Mouse (Mus musculus): Measurements from ENCODE around the gene Soga3.

Gene Soga3

DNA sequence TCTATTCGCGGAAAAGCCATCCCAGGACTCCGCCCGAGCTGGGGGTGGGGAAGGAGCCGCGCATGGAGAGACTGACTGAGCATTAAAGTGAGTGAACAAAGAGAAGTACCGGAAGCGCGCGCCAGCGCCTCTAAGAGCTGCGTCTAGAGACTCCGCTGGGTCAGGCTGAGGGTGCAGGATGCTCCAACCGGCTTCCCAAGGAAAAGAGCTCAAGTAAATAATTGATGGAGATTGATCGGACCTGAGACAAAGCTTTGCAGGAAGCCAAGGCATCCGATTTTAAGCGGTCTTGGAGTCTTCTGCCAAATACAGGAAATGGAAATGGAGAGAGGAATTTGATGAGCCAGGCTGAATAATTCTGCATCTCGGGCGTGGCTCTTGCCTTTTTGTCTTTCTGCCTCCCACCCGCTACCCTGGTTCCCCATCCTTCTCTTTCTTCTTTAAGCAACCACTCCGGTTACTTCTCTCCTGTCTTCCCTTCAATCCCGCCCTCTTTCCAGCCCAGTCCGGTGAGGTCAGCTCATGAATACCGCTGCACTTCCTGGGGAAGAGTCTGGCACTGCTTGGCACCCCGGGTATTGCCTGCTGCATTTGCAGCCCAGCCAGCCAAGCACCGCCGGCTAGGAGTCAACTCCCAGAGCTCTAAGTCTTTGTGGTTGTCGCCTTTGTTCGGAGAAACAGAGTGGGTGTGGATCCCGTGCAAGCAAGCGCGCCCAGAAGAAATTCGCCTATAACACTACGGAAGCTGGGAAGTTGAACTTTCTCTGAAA, at the start of gene Soga3:
Gene Soga3 (plus strand): TSS at position 274 of the 770 bp plus-strand sequence.
- peak; percentile 84 for DNase-seq

DNA sequence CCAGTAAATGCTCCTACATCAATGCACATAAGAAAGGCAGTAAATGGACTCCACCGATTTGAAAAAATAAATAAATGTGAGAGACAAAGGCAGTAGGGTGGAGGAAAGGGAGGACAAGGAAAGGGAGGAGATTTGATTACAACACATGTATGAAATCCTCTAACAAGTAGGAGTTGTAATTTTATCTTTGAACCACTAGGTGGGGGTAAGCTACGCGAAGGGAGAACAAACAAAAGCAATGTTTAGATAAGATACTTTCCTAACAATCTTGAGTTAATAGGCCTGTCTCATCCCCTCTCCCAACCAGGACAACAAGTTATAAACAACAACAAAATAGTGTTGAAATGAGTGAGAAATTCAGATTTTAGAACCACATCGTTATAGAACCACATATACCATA, 36.7 kb upstream of the Soga3 start:
- DNase-seq, result no peak

DNA sequence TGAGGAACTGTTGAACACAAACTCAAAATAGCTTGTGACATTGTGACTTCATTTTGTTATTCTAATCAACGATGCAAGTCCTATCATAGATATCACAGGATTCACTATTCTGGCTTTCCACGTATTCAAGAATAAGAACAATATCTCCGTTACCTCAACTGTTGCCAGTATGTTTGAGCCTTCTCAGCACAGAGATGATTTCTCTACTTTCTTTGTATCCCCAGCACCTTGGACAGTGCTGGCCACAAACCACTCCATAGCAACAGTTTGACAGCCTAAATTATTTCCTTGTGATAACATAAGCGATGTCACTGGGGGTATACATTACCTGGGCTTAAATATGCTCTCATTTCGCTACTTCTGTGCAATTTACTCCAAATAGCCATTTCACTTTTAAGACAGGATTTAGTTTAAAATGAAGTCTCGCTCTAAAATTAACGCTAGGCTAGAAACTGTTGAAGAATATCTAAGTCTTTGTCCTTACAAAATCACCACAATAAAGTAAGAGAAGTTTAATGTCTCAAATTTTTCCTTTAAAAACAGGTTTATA, 1.0 kb upstream of the Soga3 start:
- DNase-seq, result no peak

DNA sequence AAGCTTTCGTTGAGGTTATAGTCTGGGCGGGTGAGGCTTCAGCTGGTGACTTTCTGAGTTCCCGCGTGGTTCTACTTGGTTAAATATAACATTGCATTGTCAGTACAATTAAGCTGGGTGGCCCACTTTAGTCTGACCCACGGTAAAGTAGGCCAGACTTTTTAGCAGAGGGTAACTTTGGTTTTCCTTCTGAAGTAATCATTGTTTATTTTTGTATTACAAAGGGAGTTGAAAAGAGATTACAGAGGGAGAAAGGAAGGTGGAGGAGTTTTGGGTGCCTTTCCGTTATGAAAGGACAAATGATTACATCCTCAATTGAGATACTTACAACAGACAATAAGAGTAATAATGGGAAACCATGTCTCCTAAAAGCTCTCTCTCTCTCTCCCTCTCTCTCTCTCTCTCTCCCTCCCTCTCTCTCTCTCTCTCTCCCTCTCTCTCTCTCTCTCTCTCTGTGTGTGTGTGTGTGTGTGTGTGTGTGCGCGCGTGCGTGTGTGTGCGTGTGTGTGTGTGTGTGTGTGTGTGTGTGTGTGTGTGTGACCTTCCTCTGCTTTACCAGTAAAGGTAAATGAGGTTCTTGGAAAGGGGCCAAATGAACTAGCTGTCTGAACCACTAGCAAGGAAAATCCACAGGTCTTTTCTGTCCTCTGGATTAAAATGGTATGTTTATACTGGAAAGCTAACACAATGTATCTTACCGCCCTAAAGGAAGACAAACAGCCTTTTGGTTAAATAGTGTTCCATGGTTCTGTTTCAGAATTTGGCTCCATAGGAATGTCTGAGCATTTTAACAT, 1.2 kb downstream of the Soga3 start:
- DNase-seq, result no peak

DNA sequence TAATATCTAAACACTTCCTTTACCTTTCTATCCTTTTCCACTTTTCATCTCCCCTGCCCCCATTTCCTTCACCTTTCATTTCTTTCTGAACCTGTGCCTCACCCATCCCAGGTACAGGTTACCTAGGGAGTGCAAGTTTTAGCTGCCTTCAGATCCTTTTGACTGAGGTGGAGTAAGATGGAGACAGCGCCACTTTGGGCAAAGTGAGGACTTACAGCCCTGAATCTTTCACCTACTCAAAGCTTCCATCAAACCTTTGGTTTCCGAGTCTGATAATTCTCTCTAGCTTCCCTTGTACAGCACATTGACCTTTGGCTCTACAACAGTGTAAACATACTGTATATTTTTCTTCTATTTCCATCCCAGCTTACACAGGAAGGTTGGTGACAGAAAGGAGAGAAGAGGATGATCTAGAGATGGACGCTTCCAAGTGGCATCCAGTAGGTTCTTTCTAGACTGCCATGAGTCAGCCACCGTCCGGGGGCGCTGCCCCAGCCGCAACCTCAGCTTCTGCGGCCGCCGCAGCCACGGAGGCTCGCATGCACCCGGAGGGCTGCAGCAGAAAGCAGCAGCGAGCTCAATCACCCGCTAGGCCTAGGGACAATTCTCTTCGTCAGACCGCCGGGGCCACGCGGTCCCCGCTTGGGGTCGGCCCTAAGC, 2.7 kb downstream of the Soga3 start:
- DNase-seq, result peak; percentile 59

DNA sequence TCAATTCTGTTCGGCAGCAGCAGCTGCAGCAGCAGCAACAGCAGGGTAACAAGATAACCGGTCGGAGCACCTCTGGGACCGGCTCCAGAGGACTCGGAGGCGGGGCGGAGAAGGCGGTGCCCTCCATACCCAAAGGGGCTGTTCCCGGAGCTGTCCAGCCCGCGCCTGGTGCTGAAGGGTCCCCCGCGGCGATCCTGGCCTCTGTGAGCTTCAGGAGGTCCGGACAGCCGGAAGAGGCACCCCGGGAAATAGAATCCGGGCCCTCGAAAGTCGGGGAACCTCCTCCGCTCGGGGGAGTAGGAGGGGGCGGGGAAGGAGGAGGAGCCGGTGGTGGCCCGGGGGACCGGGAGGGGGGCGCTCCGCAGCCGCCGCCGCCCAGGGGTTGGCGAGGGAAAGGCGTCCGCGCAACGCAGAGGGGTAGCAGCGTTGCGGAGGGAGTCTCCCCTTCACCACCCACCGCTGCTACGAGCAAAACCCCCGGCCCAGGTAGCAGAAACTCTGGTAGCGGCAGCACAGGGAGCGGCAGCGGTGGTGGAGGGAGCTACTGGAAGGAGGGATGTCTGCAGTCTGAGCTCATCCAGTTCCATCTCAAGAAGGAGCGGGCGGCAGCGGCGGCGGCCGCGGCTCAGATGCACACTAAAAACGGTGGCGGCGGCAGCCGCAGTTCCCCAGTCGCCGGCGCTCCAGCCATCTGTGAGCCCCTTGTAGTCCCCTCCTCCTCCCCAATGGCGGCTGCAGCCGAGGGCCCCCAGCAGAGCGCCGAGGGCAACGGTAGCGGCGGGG, 3.4 kb downstream of the Soga3 start:
- peak; percentile 79 for DNase-seq

DNA sequence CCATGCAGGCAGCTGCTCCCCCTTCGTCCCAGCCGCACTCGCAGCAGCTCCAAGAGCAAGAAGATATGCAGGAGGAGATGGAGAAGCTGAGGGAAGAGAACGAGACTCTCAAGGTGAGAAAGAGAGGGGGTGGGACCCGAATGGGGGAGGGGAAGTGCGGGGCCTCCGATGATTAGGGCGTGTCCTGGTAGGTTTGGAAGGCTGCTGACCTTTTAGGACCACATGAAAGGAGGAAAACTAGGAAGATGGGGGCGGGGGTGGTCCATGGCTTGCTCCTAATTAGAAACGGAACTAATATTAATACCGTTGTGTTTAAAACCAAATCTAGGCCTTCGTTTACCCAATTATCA, 4.0 kb downstream of the Soga3 start:
- peak; percentile 42 for DNase-seq

DNA sequence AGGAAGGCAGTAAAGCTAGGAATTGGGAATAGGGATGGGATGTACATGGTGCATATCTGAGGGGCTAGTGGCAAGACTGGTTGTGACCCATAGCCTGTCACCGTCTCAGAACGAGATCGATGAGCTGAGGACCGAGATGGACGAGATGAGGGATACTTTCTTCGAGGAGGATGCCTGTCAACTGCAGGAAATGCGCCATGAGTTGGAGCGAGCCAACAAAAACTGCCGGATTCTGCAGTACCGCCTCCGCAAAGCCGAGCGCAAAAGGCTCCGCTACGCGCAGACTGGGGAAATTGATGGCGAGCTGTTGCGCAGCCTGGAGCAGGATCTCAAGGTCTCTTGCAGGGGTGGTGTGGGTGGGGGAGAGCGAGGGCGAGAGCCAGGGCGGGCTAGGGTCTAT, 4.4 kb downstream of the Soga3 start:
- DNase-seq, result peak; percentile 72

DNA sequence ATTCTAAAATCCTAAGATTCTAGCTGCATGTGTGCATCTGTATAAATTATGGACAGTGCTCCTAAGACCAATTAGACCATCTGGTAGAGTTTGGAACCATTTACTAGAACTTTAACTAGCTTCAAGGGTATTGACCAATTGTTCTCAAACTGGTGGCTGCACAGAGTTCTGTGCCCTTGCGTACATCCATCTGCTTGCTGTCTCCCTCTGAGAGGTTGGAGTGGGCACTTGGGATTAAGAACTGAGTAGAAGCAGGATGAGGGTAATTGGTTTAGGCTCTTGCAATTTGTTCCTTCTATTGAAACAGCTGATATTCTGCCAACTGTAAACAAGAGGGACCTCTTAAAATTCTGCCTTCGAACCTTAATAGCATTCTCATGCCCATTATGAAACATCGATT, 11.7 kb downstream of the Soga3 start:
- no peak for DNase-seq

DNA sequence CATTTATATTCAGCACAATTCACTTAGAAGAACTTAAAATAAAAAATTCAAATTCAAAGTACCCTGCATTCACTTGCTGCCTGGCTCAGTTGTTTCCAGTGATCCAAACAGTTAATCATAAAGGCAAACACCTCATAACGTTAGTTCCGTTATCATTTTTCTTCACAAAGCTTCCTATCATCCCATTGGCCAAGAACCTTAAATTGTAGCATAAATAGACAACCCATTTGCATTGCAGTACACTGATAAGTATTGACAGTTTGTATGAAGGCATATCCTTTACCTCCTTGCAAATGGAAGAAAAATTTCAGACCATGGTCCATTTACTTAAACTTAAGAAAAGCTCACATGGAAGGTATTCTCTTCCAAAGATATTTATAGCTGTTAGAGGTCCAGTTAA, 18.0 kb downstream of the Soga3 start:
- no peak for DNase-seq

DNA sequence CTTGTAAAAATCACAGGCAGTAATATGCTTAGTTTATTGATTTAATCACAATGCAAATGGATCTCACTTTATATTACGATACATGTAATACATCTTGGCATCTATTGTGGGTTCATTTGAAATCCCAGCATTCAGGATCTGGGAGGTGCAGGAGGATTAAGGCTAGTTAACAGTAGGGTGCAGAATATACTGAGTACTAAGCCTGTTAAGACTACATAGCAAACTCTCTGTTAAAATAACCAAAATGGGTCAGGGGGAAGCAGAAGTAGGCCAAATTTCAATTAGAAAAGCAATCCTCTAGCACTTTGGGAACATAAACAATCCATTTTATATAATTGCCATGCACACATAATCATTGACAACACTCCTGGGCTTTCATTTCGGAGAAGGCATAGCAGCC, 30.1 kb downstream of the Soga3 start:
- no peak for DNase-seq

DNA sequence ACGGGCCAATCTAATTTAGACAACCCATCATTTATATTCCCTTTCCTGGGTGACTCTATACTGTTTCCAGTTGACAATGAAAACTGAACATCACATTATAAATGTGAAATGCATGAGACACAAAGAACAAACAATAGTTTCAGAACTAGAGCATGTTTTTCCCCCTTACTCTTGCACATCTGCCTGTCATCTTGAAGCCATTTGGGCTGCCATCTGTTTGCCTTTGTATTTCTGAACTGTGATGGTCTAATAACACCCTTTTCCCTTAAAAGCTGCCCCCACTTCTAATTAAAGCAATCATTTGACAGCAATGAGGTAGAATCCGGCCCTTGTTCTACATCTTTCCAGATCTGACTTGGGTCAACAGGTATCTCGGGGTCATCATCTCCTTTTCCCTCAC, 32.0 kb downstream of the Soga3 start:
- no peak for DNase-seq

DNA sequence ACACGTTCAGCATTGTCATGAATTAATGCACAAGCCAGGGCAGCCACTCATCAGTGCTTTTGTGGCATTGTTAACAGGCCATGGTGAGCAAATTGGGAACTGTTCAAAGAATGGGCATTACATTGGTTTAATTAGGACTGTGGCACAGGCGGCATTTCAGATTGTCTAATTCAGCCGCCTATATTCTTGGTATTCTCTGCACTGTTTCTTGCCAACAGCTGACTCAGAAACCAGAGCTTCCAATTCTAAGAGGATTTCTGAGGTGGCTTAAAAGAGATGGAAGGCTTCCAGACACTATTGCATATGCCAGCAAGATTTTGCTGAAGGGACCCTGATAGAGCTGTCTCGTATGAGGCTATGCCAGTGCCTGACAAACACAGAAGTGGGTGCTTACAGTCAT, 33.2 kb downstream of the Soga3 start:
- no peak for DNase-seq

DNA sequence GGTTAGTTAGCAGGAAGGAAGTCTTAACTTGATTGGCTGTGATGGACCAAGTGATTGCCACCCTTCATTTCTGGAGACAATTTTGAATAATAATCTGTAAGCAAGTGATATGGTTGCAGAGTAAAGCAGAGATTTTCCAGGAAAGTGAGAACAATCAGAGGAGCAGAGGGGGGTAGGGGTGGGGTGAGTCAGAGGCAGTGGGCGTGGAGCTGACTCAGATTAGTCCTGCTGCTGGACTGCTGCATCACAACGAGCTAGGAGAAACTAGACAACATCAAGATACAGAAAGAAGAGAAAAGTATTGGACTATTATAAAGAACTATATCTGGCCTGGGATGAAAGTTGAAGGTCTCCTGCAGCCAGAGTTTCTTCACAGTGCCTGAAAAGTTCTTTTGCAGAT, 34.4 kb downstream of the Soga3 start:
- no peak for DNase-seq

DNA sequence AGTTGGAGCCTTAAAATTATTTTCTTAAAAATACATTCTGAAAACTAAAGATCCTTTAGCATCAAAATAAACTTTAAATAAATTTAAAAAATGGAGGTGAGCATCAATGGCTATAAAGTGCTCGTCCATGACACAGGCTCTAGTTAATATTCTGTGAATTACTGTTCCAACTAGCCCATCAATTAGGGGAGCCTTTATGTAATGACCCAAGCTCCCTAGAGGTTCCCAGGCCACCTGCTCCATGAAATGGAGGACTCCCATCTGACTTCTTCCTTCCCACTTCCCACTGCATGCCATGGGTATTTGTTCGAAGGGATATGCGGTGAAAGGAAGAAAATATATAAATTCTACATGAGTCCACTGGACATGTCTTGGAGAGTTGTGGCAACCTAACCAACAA, 36.6 kb downstream of the Soga3 start:
- DNase-seq, result no peak

DNA sequence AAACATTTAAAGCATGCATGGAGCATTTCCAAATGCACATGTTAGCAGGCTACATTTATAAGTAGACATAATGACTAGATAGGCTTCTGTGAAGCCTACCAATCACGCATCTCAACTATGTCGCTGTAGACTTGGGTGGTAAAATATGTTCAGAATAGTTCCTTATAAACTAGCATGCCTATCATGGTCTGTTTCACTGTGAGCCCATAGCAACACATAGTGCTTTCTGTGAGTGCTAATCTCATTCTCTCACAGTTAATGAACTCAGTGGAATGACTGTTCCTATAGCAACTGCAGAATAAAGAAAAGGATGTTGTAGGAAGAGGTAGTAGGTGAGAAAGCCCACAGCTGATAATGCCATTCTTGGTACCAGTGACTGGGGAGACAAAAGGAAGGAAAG, 37.4 kb downstream of the Soga3 start:
- no peak for DNase-seq

DNA sequence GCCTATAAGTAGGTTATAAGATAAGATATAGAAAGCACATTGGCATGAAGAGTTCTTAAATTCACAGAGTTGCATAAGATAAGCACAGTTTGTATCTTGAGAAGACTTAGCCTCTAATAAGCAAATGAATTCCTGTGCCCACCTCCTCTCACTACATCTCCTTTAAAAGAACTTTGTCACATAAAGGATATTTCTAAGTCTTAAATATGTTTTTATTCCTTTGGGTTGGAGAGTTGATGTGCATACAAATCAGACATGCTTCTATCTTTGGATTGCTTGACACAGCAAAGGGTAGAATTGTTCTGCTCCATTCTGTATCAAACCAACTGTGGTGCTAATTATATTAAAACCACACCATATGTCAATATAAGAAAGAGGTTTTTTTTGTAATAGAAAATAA, 50.1 kb downstream of the Soga3 start:
- no peak for DNase-seq

DNA sequence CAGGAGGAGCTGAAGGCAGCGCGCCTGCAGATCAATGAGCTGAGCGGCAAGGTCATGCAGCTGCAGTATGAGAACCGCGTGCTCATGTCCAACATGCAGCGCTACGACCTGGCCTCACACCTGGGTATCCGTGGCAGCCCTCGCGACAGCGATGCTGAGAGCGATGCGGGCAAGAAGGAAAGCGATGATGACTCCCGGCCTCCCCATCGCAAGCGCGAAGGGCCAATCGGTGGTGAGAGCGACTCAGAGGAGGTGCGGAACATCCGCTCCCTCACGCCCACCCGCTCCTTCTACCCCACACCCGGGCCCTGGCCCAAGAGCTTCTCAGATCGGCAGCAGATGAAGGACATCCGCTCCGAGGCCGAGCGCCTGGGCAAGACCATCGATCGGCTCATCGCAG, 53.2 kb downstream of the Soga3 start:
- DNase-seq, result no peak

DNA sequence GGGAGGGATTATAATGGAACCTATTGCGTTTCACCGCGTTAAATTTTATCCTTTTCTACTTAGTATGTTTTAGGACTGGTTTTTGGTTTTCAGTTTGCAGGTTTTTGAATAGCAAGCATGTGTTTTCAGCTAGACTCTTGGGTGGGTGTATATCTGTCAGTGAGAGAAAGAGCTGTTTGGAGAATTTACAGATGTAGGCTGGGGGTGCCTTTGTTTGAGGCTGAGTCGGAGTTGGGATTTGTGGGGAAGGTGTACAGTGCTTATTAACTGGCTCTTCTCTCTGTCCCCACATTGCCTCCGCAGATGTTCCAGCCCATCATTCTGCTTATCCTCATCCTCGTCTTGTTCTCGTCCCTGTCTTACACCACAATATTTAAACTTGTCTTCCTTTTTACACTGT, 55.0 kb downstream of the Soga3 start, which contains the start of gene Gm49353:
Gene Gm49353 (plus strand): TSS at position 313 of the 400 bp plus-strand sequence.
- DNase-seq, result no peak

DNA sequence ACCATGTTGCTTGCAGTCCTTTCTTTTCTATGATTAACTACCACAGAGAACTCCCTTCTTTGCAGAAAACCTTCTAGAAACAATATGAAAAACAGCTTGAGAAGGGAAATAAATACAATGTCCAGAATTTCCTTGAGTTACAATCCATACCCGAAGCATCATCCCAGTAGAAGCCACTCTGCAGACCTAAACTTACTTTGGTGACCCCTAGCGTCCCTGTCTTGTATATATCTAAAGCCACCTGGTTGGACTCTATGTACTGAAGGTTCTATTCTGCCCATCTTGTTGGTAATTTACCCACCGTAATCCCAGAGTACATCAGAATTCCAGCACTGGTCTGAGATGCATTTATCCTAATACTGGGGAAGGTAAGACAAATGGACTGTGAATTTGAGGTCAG, 56.2 kb downstream of the Soga3 start:
- no peak for DNase-seq

DNA sequence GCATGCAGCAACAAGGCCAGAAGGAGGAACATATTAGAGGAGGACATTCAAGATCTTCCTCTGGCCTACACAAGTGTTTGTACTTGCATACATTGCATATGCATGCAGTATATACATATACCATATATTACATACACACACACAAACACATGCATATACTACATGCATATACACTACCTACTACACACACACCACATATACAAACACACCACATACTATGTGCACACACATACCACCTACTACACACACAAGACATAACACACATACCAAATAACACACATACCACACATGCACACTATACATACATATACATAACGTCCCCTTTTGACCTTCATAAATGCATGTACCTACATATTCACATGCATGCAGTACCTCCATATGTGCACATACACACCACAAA, 57.0 kb downstream of the Soga3 start:
- no peak for DNase-seq

DNA sequence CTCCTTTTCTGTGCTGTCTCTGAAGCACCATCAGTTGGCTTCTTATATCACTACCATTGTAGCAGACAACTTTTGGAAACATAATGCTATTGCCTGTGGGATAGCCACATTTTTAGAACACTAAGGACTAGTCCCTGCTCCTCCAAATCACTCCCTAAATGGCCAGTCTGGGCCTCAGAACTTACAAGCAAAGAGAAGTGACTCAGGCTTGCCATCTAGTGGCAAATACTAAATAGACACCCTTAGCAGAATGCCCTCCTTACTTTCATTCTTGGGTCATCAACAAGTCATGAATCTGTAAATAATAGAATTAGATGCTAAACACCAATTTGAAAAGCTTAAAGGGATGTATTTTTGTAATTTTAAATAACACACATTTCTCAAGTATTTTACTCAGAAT, 63.1 kb downstream of the Soga3 start:
- no peak for DNase-seq

DNA sequence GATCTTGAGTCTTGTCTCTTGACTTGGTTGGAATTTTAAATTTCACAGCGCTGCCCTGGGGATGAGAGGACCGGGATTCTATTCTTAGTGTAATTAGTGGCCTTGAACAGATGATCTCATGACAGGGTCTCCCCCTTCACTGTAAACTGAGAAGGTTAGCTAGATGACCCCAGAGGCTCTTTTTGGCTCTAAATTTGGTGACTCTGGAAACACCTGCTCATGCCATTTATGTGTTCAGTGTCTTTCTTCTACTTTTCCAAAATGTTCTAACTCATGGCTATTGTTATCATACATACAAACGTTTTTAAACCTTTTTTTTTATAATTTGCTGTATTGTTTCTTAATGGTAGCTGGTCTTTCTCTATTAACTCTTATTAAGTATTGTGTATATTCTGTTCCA, 65.1 kb downstream of the Soga3 start:
- DNase-seq, result no peak

Data from right cerebral cortex, postnatal 4 days (tissue).